Mouse (Mus musculus): ENCODE data around the gene Magi2. TPM values are rescaled to one million over a fixed set of nuclear protein-coding genes. Genes with fewer than 3 reads are reported as not detected.

Magi2 gene
- polyA plus RNA-seq, 1 experiment: 0.18 TPM

GRCm38 (mm10) chr5:20680833-20681530, 1454.1 kb downstream of the Magi2 start:
- Histone ChIP-seq H3K27me3 (ENCODE audit: control insufficient read depth, insufficient read depth, insufficient read length) (no peaks in the 10 kb centered on the region), H3K79me3 (ENCODE audit: low read depth) (no peaks in the 10 kb centered on the region), H3K36me3 (ENCODE audit: control insufficient read depth, insufficient read depth) (no peaks in the 10 kb centered on the region), H3ac (ENCODE audit: control insufficient read depth, insufficient read length, low read depth) (no peak overlapping the region), H3K4me3 (ENCODE audit: insufficient read depth, poor library complexity, severe bottlenecking) (no peak overlapping the region), H3K79me2 (ENCODE audit: control insufficient read depth, insufficient read depth) (no peaks in the 10 kb centered on the region)
- TF ChIP-seq FOSL1 (IDR thresholded peaks at IDR 0.05; ENCODE audit: insufficient read depth, low read length, poor library complexity, severe bottlenecking): no peak
- no peak for TF ChIP-seq MAX (IDR thresholded peaks at IDR 0.05)
- no peak for TF ChIP-seq CTCF (IDR thresholded peaks at IDR 0.05; ENCODE audit: control insufficient read depth, insufficient read depth, insufficient read length)
- TF ChIP-seq MYOG (IDR thresholded peaks at IDR 0.05; ENCODE audit: control insufficient read depth, extremely low read depth, insufficient read length): no peak

DNA sequence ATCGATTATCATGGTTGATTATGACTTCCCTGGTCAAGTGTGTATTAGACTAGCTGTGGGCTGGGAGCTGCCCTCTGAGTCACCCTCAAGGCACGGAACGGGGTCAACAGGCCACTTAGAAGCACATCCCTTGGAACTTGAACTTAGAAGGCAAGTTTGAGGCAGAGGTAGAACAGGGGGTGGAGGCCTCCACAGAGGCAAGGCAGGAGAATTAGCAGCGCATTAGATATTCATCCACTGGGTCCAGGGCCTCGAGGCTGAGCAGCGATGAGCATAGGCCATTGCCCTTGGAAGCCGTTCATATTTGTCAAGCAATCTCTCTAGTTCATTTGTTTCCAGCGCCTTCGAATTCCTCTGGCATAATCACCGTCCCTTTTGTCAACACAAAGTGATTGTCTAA, 1454.8 kb downstream of the Magi2 start:
- Histone ChIP-seq H3K79me2 (ENCODE audit: control insufficient read depth, insufficient read depth) (no peaks in the 10 kb centered on the region), H3ac (ENCODE audit: control insufficient read depth, insufficient read length, low read depth) (no peak overlapping the region), H3K4me3 (ENCODE audit: insufficient read depth, poor library complexity, severe bottlenecking) (no peak overlapping the region), H3K27me3 (ENCODE audit: control insufficient read depth, insufficient read depth, insufficient read length) (no peaks in the 10 kb centered on the region), H3K36me3 (ENCODE audit: control insufficient read depth, insufficient read depth) (no peaks in the 10 kb centered on the region), H3K79me3 (ENCODE audit: low read depth) (no peaks in the 10 kb centered on the region)
- no peak for TF ChIP-seq MYOD1 (IDR thresholded peaks at IDR 0.05; ENCODE audit: control insufficient read depth, insufficient read length, low read depth)

DNA sequence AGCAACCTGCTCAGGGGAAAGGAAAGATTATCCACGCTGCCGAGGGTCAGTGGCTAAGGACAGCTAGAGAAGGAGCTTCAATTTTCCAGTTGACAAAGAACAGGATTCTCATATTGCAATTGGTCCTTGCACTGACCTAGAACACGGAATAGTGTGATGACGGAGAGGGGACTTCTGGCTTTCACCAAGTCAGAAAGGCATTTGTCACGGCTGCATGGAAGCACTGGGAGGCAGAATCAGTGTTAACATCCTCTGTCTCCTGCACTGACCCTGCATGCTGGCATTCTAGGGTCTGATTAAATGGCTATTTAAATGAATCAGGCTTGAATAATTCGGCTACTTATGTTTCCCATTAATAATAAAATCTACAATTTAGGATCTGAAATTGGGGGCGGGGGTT, 1455.4 kb downstream of the Magi2 start:
- Histone ChIP-seq H3K27me3 (ENCODE audit: control insufficient read depth, insufficient read depth, insufficient read length) (no peaks in the 10 kb centered on the region), H3K79me3 (ENCODE audit: low read depth) (no peaks in the 10 kb centered on the region), H3K36me3 (ENCODE audit: control insufficient read depth, insufficient read depth) (no peaks in the 10 kb centered on the region), H3K4me3 (ENCODE audit: insufficient read depth, poor library complexity, severe bottlenecking) (no peak overlapping the region), H3K79me2 (ENCODE audit: control insufficient read depth, insufficient read depth) (no peaks in the 10 kb centered on the region), H3ac (ENCODE audit: control insufficient read depth, insufficient read length, low read depth) (no peak overlapping the region)
- TF ChIP-seq MYOD1 (IDR thresholded peaks at IDR 0.05; ENCODE audit: control insufficient read depth, insufficient read length, low read depth): no peak
- TF ChIP-seq MAX (IDR thresholded peaks at IDR 0.05): no peak
- TF ChIP-seq USF1 (IDR thresholded peaks at IDR 0.05; ENCODE audit: low read depth): no peak
- no peak for TF ChIP-seq MYOG (IDR thresholded peaks at IDR 0.05; ENCODE audit: control insufficient read depth, extremely low read depth, insufficient read length)
- no peak for TF ChIP-seq FOSL1 (IDR thresholded peaks at IDR 0.05; ENCODE audit: insufficient read depth, low read length, poor library complexity, severe bottlenecking)
- no peak for TF ChIP-seq CTCF (IDR thresholded peaks at IDR 0.05; ENCODE audit: control insufficient read depth, insufficient read depth, insufficient read length)
- no peak for TF ChIP-seq CEBPB (IDR thresholded peaks at IDR 0.05; ENCODE audit: low read depth)

GRCm38 (mm10) chr5:20684112-20684511, 1457.3 kb downstream of the Magi2 start:
- no peaks in the 10 kb centered on the region for H3K36me3 ChIP-seq (ENCODE audit: control insufficient read depth, insufficient read depth)
- H3K27me3 ChIP-seq (ENCODE audit: control insufficient read depth, insufficient read depth, insufficient read length): no peaks in the 10 kb centered on the region
- H3K79me2 ChIP-seq (ENCODE audit: control insufficient read depth, insufficient read depth): no peaks in the 10 kb centered on the region
- H3K79me3 ChIP-seq (ENCODE audit: low read depth): no peaks in the 10 kb centered on the region
- TF ChIP-seq CEBPB (IDR thresholded peaks at IDR 0.05; ENCODE audit: low read depth): no peak
- no peak for TF ChIP-seq FOSL1 (IDR thresholded peaks at IDR 0.05; ENCODE audit: insufficient read depth, low read length, poor library complexity, severe bottlenecking)
- no peak for TF ChIP-seq USF1 (IDR thresholded peaks at IDR 0.05; ENCODE audit: low read depth)
- no peak for TF ChIP-seq MYOD1 (IDR thresholded peaks at IDR 0.05; ENCODE audit: control insufficient read depth, insufficient read length, low read depth)
- TF ChIP-seq CTCF (IDR thresholded peaks at IDR 0.05; ENCODE audit: control insufficient read depth, insufficient read depth, insufficient read length): no peak
- TF ChIP-seq MAX (IDR thresholded peaks at IDR 0.05): no peak
- no peak for TF ChIP-seq MYOG (IDR thresholded peaks at IDR 0.05; ENCODE audit: control insufficient read depth, extremely low read depth, insufficient read length)
- H3K4me3 ChIP-seq (ENCODE audit: insufficient read depth, poor library complexity, severe bottlenecking): no peak overlapping the region
- H3ac ChIP-seq (ENCODE audit: control insufficient read depth, insufficient read length, low read depth): no peak overlapping the region

DNA sequence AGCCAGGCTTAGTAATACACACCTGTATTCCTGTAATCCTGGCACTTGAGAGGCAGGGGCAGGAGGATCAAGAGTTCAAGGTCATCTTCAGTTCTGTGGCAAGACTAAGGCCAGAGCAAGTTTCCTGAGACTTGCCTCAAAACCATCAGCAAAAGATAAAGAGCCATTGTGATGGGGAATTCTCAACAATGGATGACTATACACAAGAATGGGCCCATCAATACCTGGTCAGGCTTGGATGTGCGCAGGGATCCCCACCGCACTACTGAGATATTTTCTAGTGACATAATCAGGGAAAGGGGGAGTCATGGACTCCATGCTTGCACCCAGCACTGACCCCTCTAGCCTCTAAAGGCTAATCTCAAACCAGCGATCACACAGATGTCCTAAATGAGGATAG, 1465.4 kb downstream of the Magi2 start:
- Histone ChIP-seq H3K4me3 (ENCODE audit: insufficient read depth, poor library complexity, severe bottlenecking) (no peak overlapping the region), H3ac (ENCODE audit: control insufficient read depth, insufficient read length, low read depth) (no peak overlapping the region), H3K79me3 (ENCODE audit: low read depth) (no peaks in the 10 kb centered on the region), H3K36me3 (ENCODE audit: control insufficient read depth, insufficient read depth) (no peaks in the 10 kb centered on the region), H3K27me3 (ENCODE audit: control insufficient read depth, insufficient read depth, insufficient read length) (no peaks in the 10 kb centered on the region), H3K79me2 (ENCODE audit: control insufficient read depth, insufficient read depth) (no peaks in the 10 kb centered on the region)
- TF ChIP-seq MYOG (IDR thresholded peaks at IDR 0.05; ENCODE audit: control insufficient read depth, extremely low read depth, insufficient read length) (no peak), MYOD1 (IDR thresholded peaks at IDR 0.05; ENCODE audit: control insufficient read depth, insufficient read length, low read depth) (no peak), CTCF (IDR thresholded peaks at IDR 0.05; ENCODE audit: control insufficient read depth, insufficient read depth, insufficient read length) (no peak), FOSL1 (IDR thresholded peaks at IDR 0.05; ENCODE audit: insufficient read depth, low read length, poor library complexity, severe bottlenecking) (no peak), CEBPB (IDR thresholded peaks at IDR 0.05; ENCODE audit: low read depth) (no peak), USF1 (IDR thresholded peaks at IDR 0.05; ENCODE audit: low read depth) (no peak), MAX (IDR thresholded peaks at IDR 0.05) (no peak)

- no peak overlapping the region for H3K4me3 ChIP-seq (ENCODE audit: insufficient read depth, poor library complexity, severe bottlenecking)
- H3K79me2 ChIP-seq (ENCODE audit: control insufficient read depth, insufficient read depth): peaks cover 7% of the 10 kb centered on the region
- no peaks in the 10 kb centered on the region for H3K36me3 ChIP-seq (ENCODE audit: control insufficient read depth, insufficient read depth)
- no peak for TF ChIP-seq CTCF (IDR thresholded peaks at IDR 0.05; ENCODE audit: control insufficient read depth, insufficient read depth, insufficient read length)
- no peak for TF ChIP-seq USF1 (IDR thresholded peaks at IDR 0.05; ENCODE audit: low read depth)
- TF ChIP-seq MAX (IDR thresholded peaks at IDR 0.05): no peak
- TF ChIP-seq MYOD1 (IDR thresholded peaks at IDR 0.05; ENCODE audit: control insufficient read depth, insufficient read length, low read depth): no peak
- TF ChIP-seq CEBPB (IDR thresholded peaks at IDR 0.05; ENCODE audit: low read depth): no peak
- no peak for TF ChIP-seq MYOG (IDR thresholded peaks at IDR 0.05; ENCODE audit: control insufficient read depth, extremely low read depth, insufficient read length)
- no peak for TF ChIP-seq FOSL1 (IDR thresholded peaks at IDR 0.05; ENCODE audit: insufficient read depth, low read length, poor library complexity, severe bottlenecking)
- peaks cover 2% of the 10 kb centered on the region for H3K79me3 ChIP-seq (ENCODE audit: low read depth)
- H3K27me3 ChIP-seq (ENCODE audit: control insufficient read depth, insufficient read depth, insufficient read length): no peaks in the 10 kb centered on the region
- no peak overlapping the region for H3ac ChIP-seq (ENCODE audit: control insufficient read depth, insufficient read length, low read depth)
These were observed 1472.3 kb downstream of the Magi2 start for GRCm38 (mm10) chr5:20699116-20699515.

Data from C2C12 (cell line).